Mouse (Mus musculus) frontal cortex, adult 2 months (tissue): Measurements from ENCODE around the gene Rnf144b. TPM values are rescaled to one million over a fixed set of nuclear protein-coding genes. Genes with fewer than 3 reads are reported as not detected.

Experiments used
- polyA plus RNA-seq: library from polyadenylated mRNA; depleted of rRNA; stranded (reverse); fragments of >200 nt; gene quantifications from 2 replicates; pipeline ENCODE4 v1.2.3, GENCODE M21; 2012; rRNA removed

Rnf144b gene
- polyA plus RNA-seq, 1 experiment, result 9.7 TPM

Other genes with a start within 250 kb of the Rnf144b start
- 12.9 and 14.1 TPM in 2 replicates for gene Kif13a, start 192.8 kb upstream of the Rnf144b start, polyA plus RNA-seq
- gene Nhlrc1, start 107.8 kb upstream of the Rnf144b start, polyA plus RNA-seq, result 12.6 and 13.1 TPM in 2 replicates
- 5.7 and 6.9 TPM in 2 replicates for gene Kdm1b, start 79.2 kb upstream of the Rnf144b start, polyA plus RNA-seq
- gene Tpmt, start 77.9 kb upstream of the Rnf144b start, polyA plus RNA-seq, result 12.8 and 14.1 TPM in 2 replicates
- 31.1 and 44.5 TPM in 2 replicates for gene Dek, start 16.5 kb upstream of the Rnf144b start, polyA plus RNA-seq